Mouse (Mus musculus): ENCODE measurements around the gene Itgb2.

- no peak; the same call in 1 of the 2 replicates for TF ChIP-seq CTCF (conservative IDR thresholded peaks at IDR 0.05; ENCODE audit: low read length)
- no peak for TF ChIP-seq POU5F1 (IDR thresholded peaks at IDR 0.05; ENCODE audit: borderline replicate concordance, low read length)
Observed at GRCm38 (mm10) chr10:77573162-77573561, 43.1 kb downstream of the Itgb2 start.

All from E14TG2a.4 (cell line).